Mouse (Mus musculus): ENCODE results near the gene Fblim1. TPM values are rescaled to one million over a fixed set of nuclear protein-coding genes. Genes with fewer than 3 reads are reported as not detected.

The Fblim1 gene
- polyA plus RNA-seq, 1 experiment from 2014 or later, result 1.8 TPM

DNA sequence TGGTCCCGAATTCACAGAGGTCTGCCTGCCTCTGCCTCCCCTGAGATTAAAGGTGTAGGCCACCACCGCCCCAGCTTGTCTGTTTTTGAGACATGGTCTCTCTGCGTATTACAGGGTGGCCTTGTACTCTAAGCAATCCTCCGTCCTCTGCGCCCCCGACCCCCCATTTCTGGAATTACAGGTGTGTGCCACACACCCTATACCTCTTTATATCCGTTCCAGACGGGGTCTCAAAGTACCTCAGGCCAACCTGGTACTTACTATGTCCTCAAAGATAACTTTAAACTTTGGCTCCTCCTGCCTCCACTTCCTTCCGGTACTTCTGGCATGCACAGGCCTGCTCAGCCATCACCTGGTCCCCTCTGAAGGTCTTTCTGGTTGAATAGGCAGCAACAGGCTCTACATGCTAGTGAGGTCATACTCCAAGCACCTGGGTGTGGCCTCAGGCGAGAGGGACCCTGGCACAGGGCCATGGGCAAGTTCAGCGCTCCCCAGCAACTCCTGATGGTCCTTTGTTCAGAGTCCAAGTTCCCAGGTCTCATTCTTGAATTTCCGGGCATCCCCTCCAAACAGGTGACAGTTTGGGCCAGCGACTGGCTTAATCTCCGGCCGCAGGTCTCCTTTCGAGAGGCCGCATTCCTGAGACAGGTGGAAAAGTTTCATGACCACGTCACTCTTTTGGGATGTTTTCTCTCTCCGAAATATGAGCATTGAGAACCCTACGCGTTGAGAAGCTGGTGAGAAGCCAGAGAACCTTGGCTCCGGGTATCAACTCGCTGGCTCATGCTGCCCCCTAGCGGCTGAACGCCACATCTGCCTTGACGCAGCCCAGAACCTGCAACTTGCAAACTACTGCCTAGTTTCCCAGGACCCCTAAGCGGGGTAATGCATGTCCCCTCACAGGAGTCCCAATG is 30.9 kb downstream of the Fblim1 start:
- H3K27ac ChIP-seq (ENCODE audit: low read depth), result no peak overlapping the region

DNA sequence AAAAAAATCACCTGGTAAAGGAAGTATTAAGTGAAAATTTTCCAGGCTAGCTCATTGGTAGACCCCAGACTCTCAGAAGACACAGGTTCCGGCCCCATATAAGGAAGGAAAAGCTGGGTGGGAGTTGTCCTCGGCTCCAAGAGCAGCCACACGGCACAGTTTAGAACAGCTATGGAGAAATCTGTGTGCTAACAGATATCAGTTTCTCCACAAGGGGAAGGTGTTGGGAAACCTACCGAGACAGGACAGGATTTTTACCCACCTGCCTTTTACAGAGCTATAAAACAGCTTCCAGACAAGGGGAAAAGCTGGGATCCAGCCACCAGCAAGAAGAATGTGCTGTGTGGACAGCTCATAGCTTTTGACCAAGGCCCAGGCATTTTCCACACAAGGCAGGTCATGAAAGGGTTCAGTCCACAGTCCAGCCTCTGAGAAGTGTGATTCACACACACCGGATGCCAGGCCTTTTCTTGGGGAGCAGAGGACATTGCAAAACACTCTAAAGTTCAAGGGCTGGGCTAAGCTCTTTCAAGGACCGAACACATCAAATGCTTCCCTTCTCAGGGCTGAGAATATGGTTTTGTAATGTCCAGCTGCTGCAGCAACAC is 32.4 kb downstream of the Fblim1 start:
- peak overlapping the region; percentile 24 for H3K4me2 ChIP-seq (ENCODE audit: low read depth, low read length)
- no peaks in the 10 kb centered on the region for H3K36me3 ChIP-seq (replicated peaks; ENCODE audit: insufficient read depth, low read length)

More for the DNA sequence above, 30.9 kb downstream of the Fblim1 start:
- H3K27me3 ChIP-seq (ENCODE audit: insufficient read depth, low read length), result no peaks in the 10 kb centered on the region
- H3K9me3 ChIP-seq (ENCODE audit: low read length), result no peaks in the 10 kb centered on the region
- peak; percentile 59 for ATAC-seq
- TF ChIP-seq EP300 (IDR thresholded peaks at IDR 0.05; ENCODE audit: low read depth) (no peak), CTCF (IDR thresholded peaks at IDR 0.05; ENCODE audit: low read depth) (peak; percentile 95)
- no peaks in the 10 kb centered on the region for H3K36me3 ChIP-seq (replicated peaks; ENCODE audit: insufficient read depth, low read length)
- DNase-seq, result peak; percentile 89
- 38% methylated on average over 27 of the region's 27 CpGs for WGBS (ENCODE audit: insufficient replicate concordance)
- no peak overlapping the region for H3K4me2 ChIP-seq (ENCODE audit: low read depth, low read length)
- no peak overlapping the region for H3K9ac ChIP-seq (replicated peaks)
- no peak overlapping the region for H3K4me3 ChIP-seq (ENCODE audit: low read depth, low read length)
- H3K4me1 ChIP-seq (ENCODE audit: insufficient read depth), result peaks cover 18% of the 10 kb centered on the region

DNA sequence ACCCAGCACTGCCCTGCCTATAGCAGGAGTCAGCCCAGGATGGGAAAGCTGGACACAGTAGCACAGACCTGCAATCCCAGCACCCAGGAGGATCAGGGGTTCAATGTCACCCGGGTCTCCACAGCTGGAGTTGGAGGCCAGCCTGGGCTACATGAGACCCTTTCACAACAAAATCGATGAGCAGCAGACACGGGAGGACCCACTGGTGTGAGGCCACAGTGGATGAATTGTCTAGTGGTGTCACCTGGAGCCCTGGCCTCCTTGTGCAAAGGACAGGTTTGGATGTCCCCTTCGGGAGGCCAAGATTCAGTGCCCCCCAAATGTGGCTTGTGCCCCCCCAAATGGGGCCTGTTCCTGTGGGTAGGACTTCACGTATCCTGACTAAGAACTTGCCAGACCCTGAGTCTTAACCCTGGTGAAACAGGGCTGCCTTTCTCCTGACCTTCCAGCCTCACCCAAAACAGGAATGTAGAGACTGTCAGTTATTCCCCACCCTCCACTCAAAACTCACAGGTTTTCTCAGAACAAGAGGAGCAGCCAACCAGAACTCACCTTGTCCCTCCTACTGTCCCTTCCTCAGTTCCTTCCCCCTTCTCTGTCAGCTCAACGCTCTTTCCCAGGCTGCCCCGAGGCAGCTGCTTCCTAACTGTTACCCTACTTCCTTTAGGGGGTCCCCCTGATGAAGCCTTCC is 33.1 kb downstream of the Fblim1 start:
- H3K4me3 ChIP-seq (ENCODE audit: low read depth, low read length), result no peak overlapping the region
- H3K9me3 ChIP-seq (ENCODE audit: low read length), result no peaks in the 10 kb centered on the region
- H3K9ac ChIP-seq (replicated peaks), result no peak overlapping the region
- no peak for DNase-seq
- H3K4me2 ChIP-seq (ENCODE audit: low read depth, low read length), result peak overlapping the region; percentile 24; the same call in 1 of the 2 replicates
- peaks cover 26% of the 10 kb centered on the region for H3K4me1 ChIP-seq (ENCODE audit: insufficient read depth)
- H3K36me3 ChIP-seq (replicated peaks; ENCODE audit: insufficient read depth, low read length), result no peaks in the 10 kb centered on the region
- no peak for ATAC-seq
- no peaks in the 10 kb centered on the region for H3K27me3 ChIP-seq (ENCODE audit: insufficient read depth, low read length)
- TF ChIP-seq EP300 (IDR thresholded peaks at IDR 0.05; ENCODE audit: low read depth), result no peak
- TF ChIP-seq CTCF (IDR thresholded peaks at IDR 0.05; ENCODE audit: low read depth), result no peak
- whole genome bisulfite sequencing (ENCODE audit: insufficient replicate concordance), result 51% methylated on average over 7 of the region's 7 CpGs
- H3K27ac ChIP-seq (ENCODE audit: low read depth), result peak overlapping the region; percentile 75

More for the DNA sequence above, 32.4 kb downstream of the Fblim1 start:
- H3K9me3 ChIP-seq (ENCODE audit: low read length), result no peaks in the 10 kb centered on the region
- no peak overlapping the region for H3K4me3 ChIP-seq (ENCODE audit: low read depth, low read length)
- peak overlapping the region; percentile 75 for H3K27ac ChIP-seq (ENCODE audit: low read depth)
- no peak overlapping the region for H3K9ac ChIP-seq (replicated peaks)
- TF ChIP-seq CTCF (IDR thresholded peaks at IDR 0.05; ENCODE audit: low read depth), result no peak
- no peak for TF ChIP-seq EP300 (IDR thresholded peaks at IDR 0.05; ENCODE audit: low read depth)
- no peaks in the 10 kb centered on the region for H3K27me3 ChIP-seq (ENCODE audit: insufficient read depth, low read length)
- DNase-seq (peak; percentile 46), ATAC-seq (peak; percentile 64)
- WGBS (ENCODE audit: insufficient replicate concordance), result 22% methylated on average over 6 of the region's 6 CpGs
- peaks cover 26% of the 10 kb centered on the region for H3K4me1 ChIP-seq (ENCODE audit: insufficient read depth)

DNA sequence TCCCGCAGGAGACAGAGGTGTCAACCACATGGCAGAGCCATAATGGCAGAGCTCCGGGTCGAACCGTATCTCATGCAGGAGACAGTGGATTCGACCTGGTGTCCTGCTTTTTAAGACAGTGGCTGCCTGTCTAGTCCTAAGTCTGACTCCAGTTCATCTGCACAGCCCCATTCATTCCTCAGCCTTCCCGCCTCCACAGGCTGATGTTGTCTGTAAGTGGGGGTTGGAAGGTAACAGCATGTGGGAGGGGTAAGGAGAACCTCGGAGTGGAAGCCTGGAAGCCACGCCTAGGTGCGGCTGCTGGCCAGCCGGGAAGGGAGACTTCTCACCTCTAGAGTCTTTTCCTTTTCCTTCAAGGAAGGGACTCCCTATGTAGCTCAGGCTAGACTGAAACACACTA is 34.0 kb downstream of the Fblim1 start:
- no peak overlapping the region for H3K9ac ChIP-seq (replicated peaks)
- peaks cover 26% of the 10 kb centered on the region for H3K4me1 ChIP-seq (ENCODE audit: insufficient read depth)
- H3K9me3 ChIP-seq (ENCODE audit: low read length), result no peaks in the 10 kb centered on the region
- peak overlapping the region; percentile 75; the same call in 1 of the 2 replicates for H3K27ac ChIP-seq (ENCODE audit: low read depth)
- no peak overlapping the region for H3K4me2 ChIP-seq (ENCODE audit: low read depth, low read length)
- no peak for ATAC-seq
- 62% methylated on average over 10 of the region's 10 CpGs for WGBS (ENCODE audit: insufficient replicate concordance)
- H3K36me3 ChIP-seq (replicated peaks; ENCODE audit: insufficient read depth, low read length), result no peaks in the 10 kb centered on the region
- TF ChIP-seq EP300 (IDR thresholded peaks at IDR 0.05; ENCODE audit: low read depth) (no peak), CTCF (IDR thresholded peaks at IDR 0.05; ENCODE audit: low read depth) (no peak)
- no peak overlapping the region for H3K4me3 ChIP-seq (ENCODE audit: low read depth, low read length)
- peak; percentile 9 for DNase-seq
- H3K27me3 ChIP-seq (ENCODE audit: insufficient read depth, low read length), result no peaks in the 10 kb centered on the region

DNA sequence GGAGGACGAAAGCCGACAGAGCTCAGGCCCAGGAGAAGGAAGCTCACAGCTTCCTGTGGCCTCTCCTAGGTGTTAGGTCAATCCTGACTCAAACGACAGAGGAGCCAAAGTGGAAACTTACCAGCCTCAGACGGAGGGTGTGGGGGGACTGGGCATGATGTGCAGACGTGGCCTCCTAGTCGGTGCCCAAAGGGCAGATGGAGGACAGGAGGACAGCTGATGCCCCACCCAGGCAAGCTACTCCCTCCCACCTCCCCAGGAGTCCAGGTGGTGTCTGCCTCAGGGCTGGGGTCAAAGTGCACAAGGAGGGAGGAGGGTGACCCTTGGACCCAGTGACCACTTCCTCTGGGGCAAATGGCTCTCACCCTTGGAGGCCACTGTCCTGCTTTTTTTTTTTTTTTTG is 34.6 kb downstream of the Fblim1 start:
- Histone ChIP-seq H3K27ac (ENCODE audit: low read depth) (peak overlapping the region; percentile 51), H3K27me3 (ENCODE audit: insufficient read depth, low read length) (no peaks in the 10 kb centered on the region), H3K9me3 (ENCODE audit: low read length) (no peaks in the 10 kb centered on the region), H3K4me2 (ENCODE audit: low read depth, low read length) (no peak overlapping the region), H3K4me1 (ENCODE audit: insufficient read depth) (peaks cover 26% of the 10 kb centered on the region), H3K4me3 (ENCODE audit: low read depth, low read length) (no peak overlapping the region), H3K36me3 (replicated peaks; ENCODE audit: insufficient read depth, low read length) (no peaks in the 10 kb centered on the region), H3K9ac (replicated peaks) (no peak overlapping the region)
- WGBS (ENCODE audit: insufficient replicate concordance), result 38% methylated on average over 6 of the region's 6 CpGs
- DNase-seq (peak; percentile 17), ATAC-seq (no peak)
- TF ChIP-seq CTCF (IDR thresholded peaks at IDR 0.05; ENCODE audit: low read depth) (no peak), EP300 (IDR thresholded peaks at IDR 0.05; ENCODE audit: low read depth) (no peak)

DNA sequence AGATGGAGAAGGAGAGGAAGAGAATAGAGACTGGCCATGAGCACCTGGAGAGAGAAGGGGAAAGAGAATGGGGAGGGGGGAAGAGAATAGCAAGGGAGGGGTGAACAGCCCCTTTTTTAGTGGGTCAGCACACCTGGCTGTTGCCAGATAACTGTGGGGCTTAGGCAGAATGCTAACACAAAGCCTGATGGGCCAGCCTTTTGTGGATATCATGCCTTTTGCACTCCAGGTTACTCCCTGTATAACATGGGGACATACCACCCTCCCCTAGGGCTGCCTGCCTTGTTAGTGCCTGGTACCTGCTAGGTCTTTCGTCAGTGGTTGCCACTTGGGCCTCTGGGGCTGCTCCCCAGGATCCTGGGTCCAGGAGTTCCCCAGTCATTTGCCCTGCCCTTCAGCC is 35.1 kb downstream of the Fblim1 start:
- Histone ChIP-seq H3K27ac (ENCODE audit: low read depth) (peak overlapping the region; percentile 51), H3K9ac (replicated peaks) (no peak overlapping the region), H3K36me3 (replicated peaks; ENCODE audit: insufficient read depth, low read length) (no peaks in the 10 kb centered on the region), H3K27me3 (ENCODE audit: insufficient read depth, low read length) (no peaks in the 10 kb centered on the region), H3K4me3 (ENCODE audit: low read depth, low read length) (no peak overlapping the region), H3K9me3 (ENCODE audit: low read length) (no peaks in the 10 kb centered on the region), H3K4me2 (ENCODE audit: low read depth, low read length) (peak overlapping the region; percentile 14; the same call in 1 of the 2 replicates), H3K4me1 (ENCODE audit: insufficient read depth) (peaks cover 26% of the 10 kb centered on the region)
- DNase-seq (no peak), ATAC-seq (no peak)
- TF ChIP-seq EP300 (IDR thresholded peaks at IDR 0.05; ENCODE audit: low read depth) (no peak), CTCF (IDR thresholded peaks at IDR 0.05; ENCODE audit: low read depth) (no peak)
- WGBS (ENCODE audit: insufficient replicate concordance), result 73% methylated on average over 1 of the region's 1 CpGs

All from liver, postnatal 0 days (tissue).